Comparison of ENCODE assay signal across 9 mouse cellular contexts in the genomic region with DNA sequence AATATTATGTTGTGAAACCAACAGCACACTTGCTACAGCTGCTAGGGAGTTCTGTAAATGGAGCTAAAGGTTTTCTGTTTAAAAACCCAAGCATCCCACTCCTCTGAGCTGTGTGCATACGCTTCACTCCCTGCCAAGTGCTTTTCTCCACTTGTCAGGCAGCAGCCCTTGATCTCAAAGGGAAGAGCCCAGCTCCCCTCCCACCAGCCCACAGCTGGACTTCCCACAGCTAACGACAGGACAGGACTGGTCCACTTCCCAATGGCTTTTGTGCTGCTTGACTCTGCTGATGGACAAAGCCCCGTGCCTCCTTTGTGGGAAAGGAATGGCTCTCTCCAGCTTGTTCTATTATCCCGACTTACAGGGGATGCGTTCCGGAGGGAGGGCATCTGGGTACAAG.
DNase-seq lines count a peak whose midpoint lies in the region; ATAC-seq and TF ChIP-seq lines count a peak whose summit lies in the region.
"Had no signal": no experiment of that assay in that cellular context is flagged by ENCODE, and none has a peak within 500 bp of the region (broad histone marks: within the 10 kb centered on the region; RNA-seq: fewer than 3 reads in every experiment).

No protein-coding gene starts in this region.

- peaks cover 41% of the 10 kb centered on the region for H3K4me1 ChIP-seq in forebrain, embryonic 10.5 days
- peaks cover 23% of the 10 kb centered on the region for H3K4me1 ChIP-seq in limb, embryonic 11.5 days (ENCODE audit: control insufficient read depth, insufficient read depth, low read length)
- peaks cover 16% of the 10 kb centered on the region for H3K4me1 ChIP-seq in neural tube, embryonic 14.5 days (ENCODE audit: control insufficient read depth, insufficient read depth, low read length)

- WGBS in forebrain, embryonic 10.5 days = 6% methylated on average over 6 of the region's 6 CpGs
- WGBS in limb, embryonic 11.5 days = 17% methylated on average over 6 of the region's 6 CpGs
- WGBS in neural tube, embryonic 14.5 days = under 1% methylated on average over 6 of the region's 6 CpGs

- no peak for TF ChIP-seq CTCF in layer of hippocampus, adult 2 months (conservative IDR thresholded peaks at IDR 0.05)

- peaks cover 5% of the 10 kb centered on the region; the same call in 1 of the 2 replicates for H3K9me3 ChIP-seq in forebrain, embryonic 10.5 days
- H3K9me3 ChIP-seq in limb, embryonic 11.5 days (ENCODE audit: control insufficient read depth, low read length) = no peaks in the 10 kb centered on the region
- H3K9me3 ChIP-seq in neural tube, embryonic 14.5 days (ENCODE audit: control insufficient read depth, low read length) = no peaks in the 10 kb centered on the region

- no peak for ATAC-seq in limb, embryonic 11.5 days (ENCODE audit: insufficient number of reproducible peaks, low FRiP score, low TSS enrichment, low read depth)
- no peak for ATAC-seq in neural tube, embryonic 14.5 days (ENCODE audit: low read depth)

- no peaks in the 10 kb centered on the region for H3K27me3 ChIP-seq in forebrain, embryonic 10.5 days (ENCODE audit: poor library complexity, severe bottlenecking)
- H3K27me3 ChIP-seq in limb, embryonic 11.5 days (ENCODE audit: control insufficient read depth, insufficient read depth, low read length) = no peaks in the 10 kb centered on the region
- H3K27me3 ChIP-seq in neural tube, embryonic 14.5 days (ENCODE audit: control insufficient read depth, insufficient read depth, low read length) = no peaks in the 10 kb centered on the region

- no peak for DNase-seq in layer of hippocampus, adult 2 months (ENCODE audit: low spot score in 2 of 2)
- DNase-seq in layer of hippocampus, adult 9-10 months (ENCODE audit: low spot score) = no peak
- peak; percentile 62 for DNase-seq in forebrain, embryonic 10.5 days (ENCODE audit: extremely low spot score, low spot score)
- DNase-seq in limb, embryonic 11.5 days (ENCODE audit: low spot score) = no peak
- no peak for DNase-seq in left cerebral cortex, adult 9 months (ENCODE audit: low spot score in 2 of 2)
- no peak for DNase-seq in right cerebral cortex, postnatal 4 days
- DNase-seq in spleen, postnatal 36 days (ENCODE audit: low spot score in 2 of 2) = no peak
- DNase-seq: right cerebral cortex, postnatal 14 days had no signal

- H3K4me2 ChIP-seq in limb, embryonic 11.5 days (ENCODE audit: low read depth, severe bottlenecking) = no peak overlapping the region; the same call in 1 of the 2 replicates
- peak overlapping the region; percentile 15; the same call in 1 of the 2 replicates for H3K4me2 ChIP-seq in neural tube, embryonic 14.5 days (ENCODE audit: low read depth, low read length)

- no peak overlapping the region for H3K9ac ChIP-seq in limb, embryonic 11.5 days (ENCODE audit: low read length)
- H3K9ac ChIP-seq in neural tube, embryonic 14.5 days (replicated peaks; ENCODE audit: low read depth, low read length) = 0 out of 2 replicates have a peak overlapping the region, but pooled peaks have one; percentile 12

- H3K36me3 ChIP-seq in forebrain, embryonic 10.5 days (replicated peaks) = peaks cover 4% of the 10 kb centered on the region
- H3K36me3 ChIP-seq in limb, embryonic 11.5 days (ENCODE audit: control insufficient read depth, insufficient read depth, low read length) = no peaks in the 10 kb centered on the region
- H3K36me3 ChIP-seq in neural tube, embryonic 14.5 days (ENCODE audit: control insufficient read depth, insufficient read depth, low read length) = no peaks in the 10 kb centered on the region

- no peak overlapping the region; the same call in 1 of the 2 replicates for H3K4me3 ChIP-seq in layer of hippocampus, adult 2 months
- peak overlapping the region; percentile 27 for H3K4me3 ChIP-seq in forebrain, embryonic 10.5 days
- H3K4me3 ChIP-seq in limb, embryonic 11.5 days (ENCODE audit: low read depth, low read length) = no peak overlapping the region
- no peak overlapping the region for H3K4me3 ChIP-seq in neural tube, embryonic 14.5 days (ENCODE audit: low read depth, low read length)

- peak overlapping the region; percentile 61 for H3K27ac ChIP-seq in layer of hippocampus, adult 2 months
- peak overlapping the region; percentile 62 for H3K27ac ChIP-seq in forebrain, embryonic 10.5 days
- H3K27ac ChIP-seq in limb, embryonic 11.5 days (replicated peaks; ENCODE audit: low read depth, low read length) = 0 out of 2 replicates have a peak overlapping the region, but pooled peaks have one; percentile 33
- H3K27ac ChIP-seq in neural tube, embryonic 14.5 days (ENCODE audit: low read depth, low read length) = 0 out of 2 replicates have a peak overlapping the region, but pooled peaks have one; percentile 11

Comparison
In these comparisons a context has a peak if more than half of its experiments do, and no peak if none do; other contexts are left out.
1. H3K27ac ChIP-seq: peak in every context shown above with its lines; median percentile 62 in forebrain, embryonic 10.5 days; 61 in layer of hippocampus, adult 2 months; 33 in limb, embryonic 11.5 days; 11 in neural tube, embryonic 14.5 days.